Mouse (Mus musculus) spleen, postnatal 14 days (tissue): ENCODE measurements around the gene Rbpj.

Experiments used
- DNase-seq, 2 experiments: peaks; one replicate each; pipeline ENCODE4 v3.0.0; 2021 to 2022; ENCODE audit warnings: low spot score in 2 of 2

Rbpj gene

DNA sequence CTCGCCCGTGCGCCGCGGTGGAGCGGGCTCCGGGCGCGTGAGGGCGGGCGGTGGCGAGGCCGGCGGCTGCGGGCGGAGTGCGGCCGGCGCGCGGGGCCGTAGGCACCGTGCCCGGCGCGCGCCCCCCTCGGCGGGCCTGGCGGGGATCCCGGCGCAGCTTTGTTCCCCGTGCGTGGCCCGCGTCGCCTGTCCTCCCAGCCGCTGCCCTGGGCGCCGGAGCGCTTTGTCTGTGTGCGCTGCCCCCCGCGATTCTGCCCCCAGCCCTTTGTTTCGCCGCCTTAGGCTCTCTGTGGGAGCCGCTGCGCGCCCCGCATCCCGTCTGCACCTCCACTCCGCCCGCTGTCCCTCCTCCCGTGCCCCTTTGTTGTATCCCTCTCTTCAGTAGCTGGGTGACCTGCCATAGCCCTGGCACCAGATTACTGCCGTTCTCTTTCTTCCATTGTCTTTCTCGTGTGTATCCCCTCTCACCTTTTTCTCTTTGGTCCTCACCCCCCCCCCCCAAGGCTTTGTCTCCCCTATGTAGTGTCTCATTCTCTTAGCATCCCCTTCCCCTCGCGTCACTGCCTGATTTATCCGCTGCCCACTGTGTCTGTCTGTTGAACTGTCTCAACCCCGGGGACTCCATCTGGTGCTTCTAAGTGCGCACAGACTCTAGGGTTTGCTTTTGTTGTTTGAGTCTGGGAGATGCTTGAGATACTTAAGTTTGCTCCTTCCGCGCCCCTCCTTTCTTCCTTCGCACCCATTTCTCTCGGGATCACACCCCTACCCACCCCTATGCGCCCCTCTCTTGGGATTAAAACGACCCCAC is 125.1 kb downstream of the Rbpj start:
- peak; percentile 5 to 7 for DNase-seq

DNA sequence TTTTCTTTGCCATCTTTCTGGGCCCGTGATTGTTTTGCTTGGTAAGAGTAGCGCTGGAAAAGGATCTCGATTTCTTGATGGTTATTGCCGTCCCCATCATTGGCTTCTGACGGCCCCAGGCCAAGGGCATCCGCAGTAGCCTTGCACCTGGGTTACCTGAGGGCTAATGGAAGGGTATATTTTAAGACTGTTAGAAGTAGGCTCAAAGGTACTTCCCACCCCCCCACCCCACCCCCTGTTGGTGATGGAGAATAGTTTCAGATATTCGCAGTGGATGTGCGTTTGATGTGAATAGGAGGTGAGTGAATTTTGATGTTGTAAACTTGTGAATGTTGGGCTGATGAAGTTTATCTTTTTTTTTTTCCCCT is 125.7 kb downstream of the Rbpj start:
- DNase-seq, result no peak

DNA sequence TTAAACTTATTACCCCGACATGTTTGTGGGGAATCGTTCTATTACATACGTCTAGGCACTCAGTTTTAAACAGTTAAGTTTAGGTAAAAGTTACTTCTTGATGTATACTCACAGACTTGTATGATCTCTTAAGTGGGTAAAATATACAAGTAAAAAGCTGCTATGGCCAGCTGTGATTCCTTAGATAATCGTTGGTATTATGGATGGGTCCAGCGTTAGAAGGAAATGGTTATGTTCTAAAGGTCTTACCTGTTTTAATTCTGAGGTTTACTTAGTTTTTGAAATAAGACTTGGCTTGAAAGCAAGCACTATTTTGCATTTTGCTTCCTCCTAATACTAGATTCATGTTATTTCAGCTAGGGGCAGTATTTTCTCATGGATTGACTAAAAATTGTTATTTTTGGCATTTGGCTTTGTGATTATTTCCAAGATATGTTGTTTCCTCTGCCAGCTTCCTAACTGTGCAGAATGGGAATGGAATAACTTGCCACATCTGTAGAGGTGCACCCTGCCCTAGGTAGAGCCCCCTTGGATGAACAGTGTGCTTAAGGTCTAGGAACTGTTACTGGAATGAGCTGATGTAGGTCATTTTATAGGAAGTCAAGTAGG is 127.2 kb downstream of the Rbpj start:
- no peak for DNase-seq

GRCm38 (mm10) chr5:53594274-53594673 is 128.3 kb downstream of the Rbpj start:
- DNase-seq, result no peak

GRCm38 (mm10) chr5:53598510-53598909 is 132.6 kb downstream of the Rbpj start:
- DNase-seq, result no peak

DNA sequence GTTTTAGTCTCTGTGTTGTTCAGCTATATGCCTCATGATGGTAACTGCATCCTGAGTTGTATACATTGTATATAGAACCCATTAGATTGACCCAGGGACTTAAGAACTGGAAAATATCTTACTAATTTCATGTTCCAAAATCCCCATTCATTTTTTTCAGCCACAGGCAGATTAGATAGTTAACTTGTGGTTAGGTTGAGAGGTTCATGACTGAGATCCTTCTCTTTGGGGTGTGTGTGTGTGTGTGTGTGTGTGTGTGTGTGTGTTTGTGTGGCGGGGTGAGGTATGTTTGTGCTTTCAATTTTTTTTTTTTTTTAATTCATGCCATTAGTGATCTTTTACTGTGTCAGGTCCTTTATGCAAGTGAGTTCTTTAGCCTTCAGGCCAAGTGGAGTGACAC is 133.2 kb downstream of the Rbpj start:
- DNase-seq, result no peak

GRCm38 (mm10) chr5:53602194-53602593 is 136.2 kb downstream of the Rbpj start:
- DNase-seq, result no peak

DNA sequence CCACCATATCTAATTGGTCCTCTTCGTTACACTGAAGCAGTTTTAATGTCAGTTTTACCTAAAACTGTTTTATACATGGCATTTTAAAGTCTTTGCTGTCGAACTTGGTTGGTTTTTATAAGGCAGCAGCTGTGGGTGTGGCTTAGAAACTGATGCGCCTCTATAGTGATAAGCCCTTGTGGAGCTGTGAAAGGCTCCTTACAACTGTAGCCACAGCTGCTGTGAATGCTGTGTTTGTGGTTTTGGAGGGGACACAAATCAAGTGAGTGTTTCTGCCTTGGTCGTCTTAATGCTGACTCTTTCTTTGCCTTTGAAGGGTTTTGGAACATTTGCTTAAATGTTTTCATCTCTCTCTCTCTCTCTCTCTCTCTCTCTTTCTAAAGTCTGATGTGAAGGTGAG is 139.5 kb downstream of the Rbpj start:
- DNase-seq, result no peak

DNA sequence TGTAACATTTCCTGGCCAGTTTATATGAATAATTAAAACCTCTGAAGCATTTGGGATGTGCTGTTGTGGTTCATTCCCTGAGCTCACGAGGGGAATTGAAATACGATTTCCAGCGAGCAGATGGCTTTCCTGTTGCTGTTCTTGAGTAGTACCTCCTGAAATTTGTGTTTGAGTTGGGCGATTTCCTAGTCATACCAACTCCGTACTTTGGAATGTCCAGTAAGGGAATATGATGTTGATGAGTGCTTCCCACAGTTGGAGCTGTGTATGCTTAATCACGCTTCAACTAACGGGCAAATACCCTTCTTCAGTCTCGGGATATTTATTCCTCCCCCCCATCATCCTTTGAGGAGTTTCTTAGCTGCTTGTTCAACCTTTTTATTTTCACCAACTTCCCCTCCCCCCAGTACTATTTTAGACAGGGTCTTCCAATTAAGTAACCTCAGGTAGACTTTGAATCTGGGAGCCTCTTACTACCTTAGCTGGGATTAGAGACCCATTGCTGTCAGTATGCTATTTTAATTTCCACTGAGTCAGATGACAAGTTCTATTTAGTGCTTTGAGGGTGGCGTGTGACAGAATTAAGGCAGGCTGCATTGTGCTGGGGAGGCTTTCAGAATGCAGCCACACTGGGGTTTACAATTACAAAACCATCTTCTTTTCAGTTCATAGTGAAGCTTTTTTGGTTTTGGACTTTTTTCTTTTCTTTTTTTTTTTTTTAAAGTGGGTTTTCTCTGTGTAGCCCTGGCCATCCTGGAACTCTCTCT is 141.5 kb downstream of the Rbpj start:
- DNase-seq, result no peak

GRCm38 (mm10) chr5:53618844-53619243 is 152.9 kb downstream of the Rbpj start:
- no peak for DNase-seq

DNA sequence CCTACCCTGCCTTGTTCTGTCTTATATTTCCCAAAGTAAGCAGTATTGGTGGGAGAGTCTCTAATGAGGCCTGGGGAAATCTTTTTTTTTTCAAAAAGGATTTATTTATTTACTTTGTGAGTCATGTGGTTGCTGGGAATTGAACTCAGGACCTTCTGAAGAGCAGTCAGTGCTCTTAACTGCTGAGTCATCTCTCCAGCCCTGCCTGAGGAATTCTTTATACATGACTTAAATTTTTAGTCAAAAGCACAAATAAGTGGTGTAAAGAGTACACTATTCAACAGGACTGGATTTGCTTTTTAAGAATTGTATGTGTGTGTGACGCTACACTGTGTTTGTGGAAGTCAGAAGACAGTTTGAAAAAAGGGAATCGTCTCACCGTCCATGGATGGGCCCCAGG is 166.1 kb downstream of the Rbpj start:
- no peak for DNase-seq

- no peak for DNase-seq
These were observed 170.8 kb downstream of the Rbpj start for GRCm38 (mm10) chr5:53636795-53637194.

GRCm38 (mm10) chr5:53637206-53637605 is 171.3 kb downstream of the Rbpj start:
- DNase-seq, result no peak

DNA sequence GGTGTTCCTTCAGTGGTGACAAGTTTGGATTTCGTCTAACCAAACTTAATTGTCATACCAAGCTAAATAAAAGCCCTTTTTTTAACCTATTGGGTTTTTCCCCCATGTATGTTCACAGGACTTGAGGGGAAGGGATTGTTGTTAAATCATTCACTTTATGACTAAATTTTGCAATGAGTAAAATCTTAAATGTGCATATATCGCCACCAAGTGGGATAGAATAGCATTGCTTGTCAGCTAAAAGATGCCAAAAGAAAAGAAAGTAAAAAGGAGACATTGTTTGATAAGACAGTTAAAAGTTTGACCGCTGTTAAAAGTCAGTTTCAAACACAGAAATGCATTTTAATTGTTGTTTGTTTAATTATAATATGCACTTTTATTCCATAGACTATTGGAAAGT is 172.7 kb downstream of the Rbpj start:
- no peak for DNase-seq

DNA sequence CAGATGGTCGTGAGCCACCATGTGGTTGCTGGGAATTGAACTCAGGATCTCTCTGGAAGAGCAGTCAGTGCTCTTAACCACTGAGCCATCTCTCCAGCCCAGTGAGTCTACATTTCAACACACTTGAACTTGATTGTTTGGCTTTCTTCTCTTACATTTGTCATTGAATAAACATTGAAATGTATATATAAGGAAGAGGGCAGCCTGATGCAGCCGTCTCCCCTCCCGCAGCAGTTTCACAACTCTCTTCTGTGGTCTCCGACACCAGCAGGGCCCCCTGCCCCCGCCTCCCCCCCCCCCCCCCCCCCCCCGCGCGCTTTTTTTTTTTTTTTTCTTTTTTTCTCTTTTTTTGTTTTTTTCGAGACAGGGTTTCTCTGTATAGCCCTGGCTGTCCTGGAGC is 180.7 kb downstream of the Rbpj start:
- DNase-seq, result no peak

DNA sequence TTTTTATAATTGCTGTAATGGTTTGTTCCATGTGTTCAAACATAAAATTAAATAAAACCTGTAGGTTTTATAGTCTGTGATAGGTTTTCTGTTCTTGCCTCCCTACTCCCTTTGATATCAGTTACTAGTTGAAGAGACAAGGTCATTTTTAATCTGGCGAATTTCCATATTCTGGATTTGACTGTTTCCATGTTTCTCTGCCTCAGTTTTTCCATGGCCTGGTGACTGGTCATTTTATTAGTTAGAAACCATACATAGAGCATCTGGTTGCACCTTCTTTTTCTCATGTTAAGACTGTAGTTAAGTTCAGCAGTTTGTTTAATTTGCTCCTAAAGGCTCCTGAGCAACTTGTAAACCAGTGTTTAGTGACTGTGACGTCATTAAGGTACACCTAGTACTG is 181.4 kb downstream of the Rbpj start:
- no peak for DNase-seq

DNA sequence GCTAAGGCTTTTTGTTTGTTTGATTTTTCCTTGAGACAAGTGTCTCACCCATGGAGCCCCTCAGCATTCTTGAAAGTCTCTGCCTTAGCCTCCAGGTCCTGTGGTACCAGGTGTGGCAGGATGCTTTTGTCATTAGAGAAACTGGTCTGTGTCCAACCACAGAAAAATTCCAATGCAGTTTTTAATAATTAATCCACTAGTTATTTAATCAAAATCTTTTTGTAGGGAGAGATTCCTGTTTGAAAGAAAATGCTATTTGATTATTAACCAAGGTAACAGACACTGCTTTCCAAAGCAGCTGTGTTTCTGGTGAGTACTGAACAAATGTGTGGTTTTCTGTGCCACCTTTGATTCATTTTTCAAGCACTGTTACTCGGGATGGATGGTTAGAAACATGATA is 190.6 kb downstream of the Rbpj start:
- DNase-seq, result no peak

- no peak for DNase-seq
These were observed 192.0 kb downstream of the Rbpj start for GRCm38 (mm10) chr5:53657925-53658324.

DNA sequence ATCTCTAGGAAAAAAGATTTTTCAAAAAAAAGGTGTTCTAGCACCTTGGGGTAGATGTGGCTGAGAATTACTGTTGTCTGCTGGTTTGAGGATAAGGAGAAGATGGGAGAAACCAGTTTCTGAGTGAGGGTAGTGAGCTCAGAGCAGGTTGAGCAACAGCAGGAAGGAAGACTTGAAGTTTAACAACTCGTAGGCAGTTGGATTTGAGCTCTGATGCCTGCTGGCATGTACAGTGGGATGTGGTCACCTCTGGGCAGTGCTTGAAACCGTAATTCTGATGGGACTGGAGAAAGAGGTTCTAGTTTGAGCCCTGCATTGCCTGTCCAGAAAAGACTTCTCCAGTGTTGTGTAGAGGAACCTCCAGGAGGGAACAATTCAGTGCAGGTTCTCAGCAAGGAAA is 195.6 kb downstream of the Rbpj start:
- DNase-seq, result no peak

GRCm38 (mm10) chr5:53662413-53662812 is 196.5 kb downstream of the Rbpj start:
- DNase-seq, result no peak

GRCm38 (mm10) chr5:53663665-53664064 is 197.7 kb downstream of the Rbpj start:
- DNase-seq, result no peak

DNA sequence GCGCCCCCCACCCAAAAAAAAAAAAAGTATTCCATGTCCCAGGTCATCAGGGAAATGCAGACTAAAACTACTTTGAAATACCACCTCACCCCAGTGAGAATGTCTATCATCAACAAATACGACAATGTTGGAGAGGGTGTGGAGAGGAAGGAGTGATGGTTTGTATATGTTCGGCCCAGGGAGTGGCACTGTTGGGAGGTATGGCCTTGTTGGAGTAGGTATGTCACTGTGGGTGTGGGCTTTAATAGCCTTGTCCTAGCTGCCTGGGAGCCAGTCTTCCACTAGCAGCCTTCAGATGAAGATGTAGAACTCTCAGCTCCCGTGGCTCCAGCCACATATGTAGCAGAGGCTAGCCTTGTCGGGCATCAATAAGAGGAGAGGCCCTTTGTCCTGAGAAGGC is 202.1 kb downstream of the Rbpj start:
- no peak for DNase-seq
